Mouse (Mus musculus) gastrocnemius, adult 8-10 months (tissue): ENCODE measurements around the gene Pias3. TPM values are rescaled to one million over a fixed set of nuclear protein-coding genes. Genes with fewer than 3 reads are reported as not detected.
"Not testable (repeated sequence)": the region's sequence is repeated elsewhere in the genome, so short reads cannot be mapped to it uniquely, and the experiment has no call there.

ENCODE experiments used
- DNase-seq, 2 experiments: peaks; one replicate each; pipeline ENCODE4 v3.0.0; 2022; ENCODE audit warnings: low spot score in 2 of 2
- total RNA-seq, 4 experiments: library from RNA; stranded (reverse); gene quantifications; 2 replicates each; pipeline ENCODE4 v1.2.4; 2022

Gene Pias3
- total RNA-seq, 4 experiments from 2014 or later, result 4.9 to 7.4 (median 6.0) TPM

DNA sequence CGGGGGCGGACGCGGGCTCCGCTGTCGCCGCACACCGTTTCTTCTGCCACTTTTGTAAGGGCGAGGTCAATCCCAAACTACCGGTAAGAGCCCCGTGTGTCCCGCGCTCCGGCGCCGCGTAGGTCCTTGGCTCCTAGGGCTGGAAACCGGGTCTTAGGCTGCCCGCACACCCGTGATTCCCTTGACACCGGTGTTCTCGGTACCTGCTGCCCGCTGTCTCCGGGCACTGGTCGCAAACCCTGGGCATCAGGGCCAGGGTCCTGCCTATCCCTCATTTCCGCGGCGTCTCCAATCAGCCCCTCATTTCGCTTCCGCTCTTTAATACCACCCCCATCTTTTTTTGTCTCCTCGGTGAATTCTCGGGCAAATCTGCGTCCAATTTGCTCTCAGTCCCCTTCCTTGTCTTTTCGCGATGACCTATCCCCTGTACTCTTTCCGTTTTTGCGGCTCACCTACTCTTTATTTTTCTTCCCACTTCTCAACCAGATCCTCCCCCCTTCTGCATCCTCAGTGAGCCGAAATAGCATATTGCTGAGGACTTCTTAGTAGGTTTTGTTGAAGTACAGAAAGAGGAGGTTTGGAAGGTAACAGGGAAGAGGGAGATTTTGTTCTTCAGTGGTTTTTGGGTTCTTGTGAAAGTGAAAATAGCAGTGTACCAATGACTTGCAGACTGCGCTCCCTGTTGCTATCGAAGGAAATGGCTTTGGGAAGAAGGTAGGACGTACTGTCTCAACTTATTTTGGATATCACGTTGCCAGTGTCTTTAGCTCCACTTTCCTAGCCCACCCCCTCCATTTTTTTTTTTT, 31.8 kb downstream of the Pias3 start:
- no peak for DNase-seq

DNA sequence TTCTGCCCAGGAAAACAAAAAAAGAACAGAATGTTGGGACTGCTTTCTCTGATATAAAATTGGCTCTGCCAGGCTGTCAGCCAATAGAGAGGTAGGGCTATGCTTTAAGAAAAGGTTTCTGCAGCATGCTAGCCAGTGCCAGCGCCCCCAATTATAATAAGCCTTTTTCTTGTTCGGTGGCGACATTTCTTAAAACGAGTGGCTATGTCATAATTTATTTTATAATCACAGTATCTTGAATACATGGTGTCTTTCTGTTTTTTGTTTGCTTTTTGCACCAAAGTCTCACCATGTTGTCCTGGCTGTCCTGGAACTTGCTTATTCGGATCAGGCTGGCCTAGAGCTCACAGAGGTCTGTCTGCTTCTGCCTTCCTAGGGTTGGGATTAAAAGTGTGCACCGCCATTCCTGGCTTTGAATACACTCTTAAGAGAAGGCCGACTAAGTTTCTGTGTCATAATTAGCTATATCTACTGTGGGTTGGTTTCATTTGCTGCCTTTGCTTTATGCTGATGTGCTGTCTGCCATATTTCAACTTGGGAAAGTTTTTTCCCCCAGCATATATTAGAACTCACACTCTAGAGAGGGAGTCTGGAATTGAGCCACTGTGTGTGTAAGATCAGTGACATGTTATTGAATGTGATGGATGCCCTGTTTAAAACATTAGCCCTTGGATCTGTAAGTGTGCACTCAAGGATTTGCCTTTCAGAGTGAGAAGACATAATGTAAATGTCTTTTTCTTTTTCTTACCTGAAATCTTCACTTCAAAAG, 32.6 kb downstream of the Pias3 start:
- no peak for DNase-seq

- DNase-seq, result no peak
These were observed 33.2 kb downstream of the Pias3 start for GRCm38 (mm10) chr3:96729403-96729784.

DNA sequence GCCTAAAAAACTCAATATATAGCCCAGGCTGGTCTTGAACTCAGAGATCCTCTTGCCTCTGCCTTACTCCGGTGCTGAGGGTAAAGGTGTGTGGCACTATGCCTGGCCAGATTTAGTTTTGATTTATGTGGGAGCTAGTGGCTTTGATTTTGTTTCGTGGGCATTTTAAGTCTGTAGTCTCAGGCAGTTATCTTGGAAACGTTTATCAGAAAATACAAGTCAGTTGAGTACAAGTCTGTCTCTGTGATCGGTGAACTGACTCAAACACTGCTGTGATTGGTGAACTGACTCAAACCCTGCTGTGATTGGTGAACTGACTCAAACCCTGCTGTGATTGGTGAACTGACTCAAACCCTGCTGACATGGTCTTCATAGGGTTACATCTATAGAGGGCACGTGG, 34.6 kb downstream of the Pias3 start:
- no peak for DNase-seq

DNA sequence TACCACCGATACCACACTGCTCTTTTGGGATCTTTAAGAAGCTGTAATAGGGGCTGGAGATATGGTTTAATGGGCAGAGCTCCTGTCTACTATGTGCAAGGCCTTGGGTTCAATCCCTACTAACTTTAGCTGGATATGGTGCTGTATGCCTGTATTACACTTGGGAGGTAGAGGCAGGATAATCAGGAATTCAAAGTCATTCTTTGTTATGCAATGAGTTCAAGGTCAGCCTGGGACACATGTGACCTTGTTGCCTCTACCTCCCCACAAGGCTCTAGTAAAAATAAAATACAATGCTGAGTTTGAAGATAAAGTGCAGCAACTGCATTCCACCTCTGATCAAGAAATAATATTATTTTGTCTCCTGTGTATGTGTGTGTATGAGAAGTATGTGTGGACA, 37.8 kb downstream of the Pias3 start:
- DNase-seq, result no peak

DNA sequence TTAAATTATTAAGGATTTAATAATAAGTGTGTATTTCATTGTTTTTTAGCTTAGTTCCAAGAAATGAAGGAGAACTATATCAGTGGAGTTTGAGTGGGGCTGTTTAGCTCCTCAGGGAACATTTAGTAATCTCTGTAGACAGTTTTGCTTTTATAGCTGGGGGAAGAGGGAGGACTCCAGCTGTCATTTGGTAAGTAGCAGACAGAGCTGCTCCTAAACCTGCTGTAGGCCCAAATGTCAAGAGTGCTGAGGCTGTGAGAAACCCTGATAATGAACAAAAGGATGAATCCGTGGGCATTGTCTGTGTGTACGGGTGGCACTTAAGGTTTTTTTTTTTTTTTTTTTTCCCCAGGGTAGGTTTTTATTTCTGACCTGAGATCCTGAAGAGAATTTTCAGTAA, 39.0 kb downstream of the Pias3 start:
- no peak for DNase-seq

GRCm38 (mm10) chr3:96737013-96737740, 41.0 kb downstream of the Pias3 start:
- no peak for DNase-seq

DNA sequence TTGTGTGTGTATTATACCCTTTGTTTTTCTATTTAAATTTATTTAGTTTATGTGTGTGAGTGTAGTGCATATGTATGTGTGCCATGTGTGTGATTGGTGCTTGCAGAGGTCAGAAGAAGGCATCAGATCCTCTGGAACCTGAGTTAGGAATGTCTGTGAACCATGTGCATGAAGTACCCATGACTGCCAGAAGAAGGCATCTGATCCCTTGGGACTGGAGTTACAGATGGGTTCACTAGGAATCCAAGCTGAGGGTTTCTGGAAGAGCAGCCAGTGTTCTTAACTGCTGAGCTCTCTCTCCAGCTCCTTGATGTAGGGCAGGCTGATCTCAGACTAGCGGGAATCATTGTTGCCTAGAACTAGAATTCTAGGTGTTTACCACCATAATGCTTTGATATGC, 41.8 kb downstream of the Pias3 start:
- DNase-seq, result peak; percentile 20 to 27

- not testable (repeated sequence) for DNase-seq
These were observed 44.1 kb downstream of the Pias3 start for GRCm38 (mm10) chr3:96740279-96740678.

DNA sequence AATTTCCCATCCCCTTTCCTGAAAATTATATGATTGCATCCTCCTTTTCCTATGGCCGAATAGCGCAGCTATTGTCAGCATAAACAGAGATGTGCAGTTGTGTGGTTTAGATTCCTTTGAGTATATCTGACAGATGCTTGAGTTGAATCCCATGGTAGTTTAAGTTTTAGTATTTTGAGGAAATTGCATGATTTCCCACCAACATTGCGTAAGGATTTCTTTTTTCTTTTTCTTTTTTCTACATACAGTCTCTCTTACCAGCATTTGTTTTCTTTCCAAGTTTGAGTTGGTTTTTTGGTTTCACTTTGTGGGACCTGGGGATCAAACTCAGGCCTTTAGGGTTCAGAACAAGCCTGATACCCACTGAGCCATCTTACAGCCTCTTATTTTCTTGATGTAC, 48.2 kb downstream of the Pias3 start:
- no peak for DNase-seq

DNA sequence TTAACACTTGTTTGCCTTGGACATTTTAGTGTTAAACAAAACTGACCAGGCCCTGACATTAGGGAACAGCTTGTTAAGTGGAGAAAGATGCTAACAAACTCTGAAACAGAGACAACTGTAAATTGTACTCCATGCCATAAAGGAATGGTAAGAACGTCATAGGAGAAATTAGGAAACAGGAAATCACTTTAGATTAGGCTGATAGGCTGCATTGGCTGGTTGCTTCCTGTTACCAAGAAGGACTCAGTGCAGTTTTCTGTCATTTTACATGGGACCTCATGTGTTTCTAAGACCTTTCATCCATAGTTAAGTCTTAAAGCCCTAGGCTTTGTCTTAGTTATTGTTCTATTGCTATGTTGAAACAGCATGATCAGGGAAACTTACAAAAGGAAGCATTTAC, 50.6 kb downstream of the Pias3 start:
- DNase-seq, result no peak

Other genes with a start within 250 kb of the Pias3 start
- not detected for gene BC107364, start 244.1 kb upstream of the Pias3 start, total RNA-seq
- 100 to 1,000 TPM; 562 to 917 (median 709) TPM for gene Hfe2, start 171.2 kb upstream of the Pias3 start, total RNA-seq
- gene Txnip, start 138.4 kb upstream of the Pias3 start, total RNA-seq, result 100 to 1,000 TPM; 365 to 573 (median 474) TPM
- 1 to 10 TPM in 3 of 4 experiments, not detected in 1; 1.2 to 1.5 (median 1.2) TPM for gene Gm16253, start 119.4 kb upstream of the Pias3 start, total RNA-seq
- gene Polr3gl, start 102.2 kb upstream of the Pias3 start, total RNA-seq, result 10 to 100 TPM; 39.8 to 59.8 (median 51.8) TPM
- gene Ankrd34a, start 99.7 kb upstream of the Pias3 start, total RNA-seq, result 1 to 10 TPM in 2 of 4 experiments, under 1 TPM in 2; 0.64 to 1.6 (median 1.1) TPM
- gene Lix1l, start 95.2 kb upstream of the Pias3 start, total RNA-seq, result 1 to 10 TPM; 3.5 to 6.8 (median 4.4) TPM
- 10 to 100 TPM; 17.0 to 25.1 (median 22.7) TPM for gene Rbm8a, start 66.5 kb upstream of the Pias3 start, total RNA-seq
- 10 to 100 TPM; 23.3 to 31.3 (median 28.0) TPM for gene Pex11b, start 61.0 kb upstream of the Pias3 start, total RNA-seq
- not detected for gene Gm42957, start 60.9 kb upstream of the Pias3 start, total RNA-seq
- gene Itga10, start 50.8 kb upstream of the Pias3 start, total RNA-seq, result under 1 TPM; 0.31 to 0.56 (median 0.40) TPM
- under 1 TPM; 0.24 to 0.48 (median 0.40) TPM for gene Ankrd35, start 26.3 kb upstream of the Pias3 start, total RNA-seq
- under 1 TPM; 0.39 to 0.68 (median 0.54) TPM for gene Nudt17, start 12.2 kb downstream of the Pias3 start, total RNA-seq
- 10 to 100 TPM; 24.4 to 27.5 (median 26.3) TPM for gene Polr3c, start 31.2 kb downstream of the Pias3 start, total RNA-seq
- gene Rnf115, start 31.3 kb downstream of the Pias3 start, total RNA-seq, result 10 to 100 TPM; 58.9 to 79.6 (median 70.5) TPM
- gene Pdzk1, start 132.9 kb downstream of the Pias3 start, total RNA-seq, result not detected
- not detected for gene Cd160, start 133.0 kb downstream of the Pias3 start, total RNA-seq
- gene Gja5, start 208.3 kb downstream of the Pias3 start, total RNA-seq, result 1 to 10 TPM in 3 of 4 experiments, under 1 TPM in 1; 0.83 to 2.9 (median 1.5) TPM
- gene Gpr89, start 209.0 kb downstream of the Pias3 start, total RNA-seq, result 10 to 100 TPM; 19.9 to 23.1 (median 21.4) TPM
- gene Gja8, start 229.6 kb downstream of the Pias3 start, total RNA-seq, result not detected